Mouse (Mus musculus) olfactory bulb, adult 2 months (tissue): ENCODE results near the gene Usp37. TPM values are rescaled to one million over a fixed set of nuclear protein-coding genes. Genes with fewer than 3 reads are reported as not detected.

Source experiments
- H3K27ac ChIP-seq: fragments of 200-500 bp; 2 replicates; pipeline ENCODE4 v1.5.1; 2012; ENCODE audit warnings: low read depth, low read length; ENCODE audit not compliant: insufficient read depth
- H3K4me1 ChIP-seq: fragments of 200-500 bp; 2 replicates; pipeline ENCODE4 v1.6.1; 2012; ENCODE audit warnings: low read length; ENCODE audit not compliant: control insufficient read depth, insufficient read depth
- H3K4me3 ChIP-seq: fragments of 200-500 bp; 2 replicates; pipeline ENCODE4 v1.5.1; 2012; ENCODE audit warnings: mild to moderate bottlenecking, low read depth, low read length, moderate library complexity; ENCODE audit not compliant: insufficient read depth
- CTCF ChIP-seq: fragments of 200-500 bp; IDR thresholded peaks from 2 replicates; pipeline ENCODE4 v1.5.1; 2012; ENCODE audit warnings: low read depth, mild to moderate bottlenecking, low read length, moderate library complexity; ENCODE audit not compliant: insufficient read depth
- POLR2A ChIP-seq: fragments of 200-500 bp; IDR thresholded peaks from 2 replicates; pipeline ENCODE4 v1.6.1; 2012; ENCODE audit warnings: mild to moderate bottlenecking, low read depth, low read length, moderate library complexity; ENCODE audit not compliant: insufficient read depth
- WGBS: fragments of 180-500 bp; shearing (Covaris S2); methylation state at CpG from one replicate; pipeline ENCODE4 v1.1.7; 2018; 5-methylcytosine and 5-hydroxymethylcytosine counted together
- polyA plus RNA-seq: library from polyadenylated mRNA; stranded (reverse); fragments of >200 nt; gene quantifications from 2 replicates; pipeline ENCODE4 v1.2.4, GENCODE M21; 2012; ENCODE audit warnings: low replicate concordance; ENCODE audit not compliant: missing spikeins, insufficient read depth, insufficient read length

Gene Usp37
- polyA plus RNA-seq, 1 experiment = not detected

GRCm38 (mm10) chr1:74388398-74388920 is 155.6 kb downstream of the Usp37 start:
- no peak overlapping the region for H3K27ac ChIP-seq
- TF ChIP-seq POLR2A = no peak
- TF ChIP-seq CTCF = no peak
- H3K4me3 ChIP-seq = no peak overlapping the region
- peaks cover 29% of the 10 kb centered on the region for H3K4me1 ChIP-seq
- 86% methylated on average over 7 of the region's 7 CpGs for WGBS

- peak overlapping the region; percentile 99 for H3K4me3 ChIP-seq
- TF ChIP-seq CTCF (no peak), POLR2A (no peak)
- 45% methylated on average over 15 of the region's 15 CpGs for WGBS
- peak overlapping the region; percentile 100 for H3K27ac ChIP-seq
- peaks cover 21% of the 10 kb centered on the region for H3K4me1 ChIP-seq
Measured at GRCm38 (mm10) chr1:74387386-74387988, 156.6 kb downstream of the Usp37 start.

DNA sequence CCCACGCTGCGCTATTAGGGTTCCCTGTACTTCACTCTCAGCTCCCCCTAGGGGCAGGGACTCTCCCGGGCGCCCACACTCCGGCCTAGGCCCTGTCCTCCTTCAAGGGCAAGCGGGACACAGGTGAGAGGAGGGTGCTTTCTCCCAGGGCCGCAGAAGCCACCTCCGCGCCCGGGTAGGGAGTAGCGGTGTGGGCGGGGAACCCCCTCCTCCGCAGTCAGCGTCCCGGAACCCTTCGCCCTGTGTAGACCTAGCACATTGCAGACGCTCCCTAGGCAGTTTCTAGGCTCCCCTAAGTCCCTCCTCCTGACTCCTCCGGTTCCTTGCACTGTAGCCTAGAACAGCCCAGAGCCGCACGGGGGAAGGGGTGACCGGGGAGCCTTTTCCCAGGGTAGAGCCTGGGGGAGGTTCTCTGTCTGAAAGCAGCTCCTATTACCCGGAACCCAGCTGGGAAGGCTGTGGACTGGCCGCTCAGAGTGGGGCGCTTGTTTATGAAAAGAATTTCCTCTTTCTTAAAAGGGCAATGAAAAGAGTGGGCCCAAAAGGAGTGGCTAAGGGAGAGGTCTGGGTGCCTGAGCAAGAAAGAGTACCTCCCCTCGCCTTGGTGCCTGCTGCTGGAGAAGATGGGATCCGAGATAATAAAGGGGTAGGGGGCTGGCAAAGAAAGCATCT is 157.2 kb downstream of the Usp37 start:
- peak overlapping the region; percentile 100 for H3K27ac ChIP-seq
- under 1% methylated on average over 26 of the region's 26 CpGs for whole genome bisulfite sequencing
- peak overlapping the region; percentile 99 for H3K4me3 ChIP-seq
- peaks cover 18% of the 10 kb centered on the region for H3K4me1 ChIP-seq
- TF ChIP-seq POLR2A (peak; percentile 48; the same call in 1 of the 2 replicates), CTCF (peak; percentile 81; the same call in 1 of the 2 replicates)

DNA sequence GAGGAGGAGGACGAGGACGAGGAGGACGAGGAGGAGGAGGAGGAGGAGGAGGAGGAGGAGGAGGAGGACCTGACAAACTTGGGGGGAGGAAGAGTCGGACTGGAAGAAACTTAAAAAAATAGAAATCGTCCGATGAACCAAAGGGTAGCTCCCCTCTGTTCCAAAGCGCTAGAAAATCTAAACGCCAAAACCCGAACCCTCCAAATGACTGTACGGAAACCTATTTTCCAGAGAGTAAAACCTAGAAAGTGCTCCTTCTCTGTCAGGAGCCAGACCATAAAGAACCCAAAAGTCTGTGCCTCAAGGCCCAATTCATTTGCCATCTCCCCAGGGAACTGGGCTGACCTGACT is 157.7 kb downstream of the Usp37 start:
- peaks cover 18% of the 10 kb centered on the region for H3K4me1 ChIP-seq
- 19% methylated on average over 7 of the region's 10 CpGs for WGBS
- TF ChIP-seq CTCF (no peak), POLR2A (no peak)
- peak overlapping the region; percentile 99 for H3K4me3 ChIP-seq
- H3K27ac ChIP-seq = peak overlapping the region; percentile 100

- no peak overlapping the region for H3K27ac ChIP-seq
- 90% methylated on average over 8 of the region's 8 CpGs for WGBS
- H3K4me3 ChIP-seq = no peak overlapping the region
- TF ChIP-seq POLR2A (no peak), CTCF (no peak)
- H3K4me1 ChIP-seq = peaks cover 17% of the 10 kb centered on the region
Measured at GRCm38 (mm10) chr1:74385531-74385930, 158.6 kb downstream of the Usp37 start.

Other genes with a start within 250 kb of the Usp37 start
- 36.6 TPM in 1 of 2 replicates, not detected in the other for gene Tmbim1, start 238.7 kb downstream of the Usp37 start, polyA plus RNA-seq
- gene Catip, start 182.2 kb downstream of the Usp37 start, polyA plus RNA-seq = not detected in 2 replicates
- gene Slc11a1, start 169.1 kb downstream of the Usp37 start, polyA plus RNA-seq = not detected in 2 replicates
- not detected in 2 replicates for gene Ctdsp1, start 152.8 kb downstream of the Usp37 start, polyA plus RNA-seq
- not detected in 2 replicates for gene Vil1, start 134.9 kb downstream of the Usp37 start, polyA plus RNA-seq
- not detected in 2 replicates for gene Cnot9, start 38.2 kb downstream of the Usp37 start, polyA plus RNA-seq
- gene Plcd4, start 1.4 kb downstream of the Usp37 start, polyA plus RNA-seq = not detected in 2 replicates
- gene Zfp142, start 44.0 kb upstream of the Usp37 start, polyA plus RNA-seq = not detected in 2 replicates
- gene Bcs1l, start 44.0 kb upstream of the Usp37 start, polyA plus RNA-seq = not detected in 2 replicates
- not detected in 2 replicates for gene Rnf25, start 57.1 kb upstream of the Usp37 start, polyA plus RNA-seq
- gene Stk36, start 57.2 kb upstream of the Usp37 start, polyA plus RNA-seq = not detected in 2 replicates
- 137 TPM in 1 of 2 replicates, not detected in the other for gene Ttll4, start 117.5 kb upstream of the Usp37 start, polyA plus RNA-seq
- not detected in 2 replicates for gene Cyp27a1, start 169.3 kb upstream of the Usp37 start, polyA plus RNA-seq
- not detected in 2 replicates for gene Prkag3, start 204.9 kb upstream of the Usp37 start, polyA plus RNA-seq
- gene Wnt6, start 227.6 kb upstream of the Usp37 start, polyA plus RNA-seq = not detected in 2 replicates
- not detected in 2 replicates for gene Wnt10a, start 247.2 kb upstream of the Usp37 start, polyA plus RNA-seq